Mouse (Mus musculus) embryo, embryonic 9.5 days (tissue): ENCODE results near the gene Celf6.
A peak's percentile ranks its signal among the peaks of the same experiment; 100 is the strongest.

ENCODE experiments used
- DNase-seq: peaks from one replicate; pipeline ENCODE4 v3.0.0-alpha.2; 2017; ENCODE audit errors: extremely low spot score

The Celf6 gene

GRCm38 (mm10) chr9:59577844-59578504 lies at the start of gene Celf6:
Gene Celf6 (plus strand): TSS chr9:59577917.
- peak; percentile 100 for DNase-seq

GRCm38 (mm10) chr9:59528274-59528673 lies 49.4 kb upstream of the Celf6 start:
- DNase-seq, result no peak

GRCm38 (mm10) chr9:59531645-59532044 lies 46.1 kb upstream of the Celf6 start:
- no peak for DNase-seq

GRCm38 (mm10) chr9:59533422-59533821 lies 44.3 kb upstream of the Celf6 start:
- DNase-seq, result no peak

GRCm38 (mm10) chr9:59533889-59534288 lies 43.8 kb upstream of the Celf6 start:
- no peak for DNase-seq

GRCm38 (mm10) chr9:59537651-59538050 lies 40.1 kb upstream of the Celf6 start:
- DNase-seq, result no peak

- peak; percentile 85 for DNase-seq
These were observed 38.1 kb upstream of the Celf6 start, which contains the start of the genes Hexa and Tmem202 for GRCm38 (mm10) chr9:59539441-59540137. Gene Hexa (plus strand): TSS chr9:59539540. Gene Tmem202 (minus strand): TSS chr9:59539847.

- no peak for DNase-seq
These were observed 36.1 kb upstream of the Celf6 start for GRCm38 (mm10) chr9:59541617-59542016.

- DNase-seq, result no peak
These were observed 34.9 kb upstream of the Celf6 start for GRCm38 (mm10) chr9:59542766-59543324.

- DNase-seq, result no peak
These were observed 33.0 kb upstream of the Celf6 start for GRCm38 (mm10) chr9:59544739-59545138.

GRCm38 (mm10) chr9:59547869-59548268 lies 29.8 kb upstream of the Celf6 start:
- no peak for DNase-seq

GRCm38 (mm10) chr9:59548961-59549487 lies 28.7 kb upstream of the Celf6 start:
- DNase-seq, result no peak

- no peak for DNase-seq
These were observed 27.6 kb upstream of the Celf6 start for GRCm38 (mm10) chr9:59550077-59550476.

- no peak for DNase-seq
These were observed 26.7 kb upstream of the Celf6 start for GRCm38 (mm10) chr9:59551017-59551416.

GRCm38 (mm10) chr9:59551620-59552031 lies 26.1 kb upstream of the Celf6 start:
- DNase-seq, result no peak

- no peak for DNase-seq
These were observed 25.1 kb upstream of the Celf6 start for GRCm38 (mm10) chr9:59552610-59553009.

GRCm38 (mm10) chr9:59553719-59554118 lies 24.0 kb upstream of the Celf6 start:
- no peak for DNase-seq

- peak; percentile 61 for DNase-seq
These were observed 12.1 kb upstream of the Celf6 start for GRCm38 (mm10) chr9:59565600-59565999.

GRCm38 (mm10) chr9:59567111-59567510 lies 10.6 kb upstream of the Celf6 start:
- DNase-seq, result peak; percentile 55

- no peak for DNase-seq
These were observed 5.9 kb upstream of the Celf6 start for GRCm38 (mm10) chr9:59571852-59572251.

- DNase-seq, result no peak
These were observed 316 bp upstream of the Celf6 start for GRCm38 (mm10) chr9:59577401-59577800.

- no peak for DNase-seq
These were observed 769 bp downstream of the Celf6 start for GRCm38 (mm10) chr9:59578505-59578867.

- peak; percentile 78 for DNase-seq
These were observed 7.2 kb downstream of the Celf6 start for GRCm38 (mm10) chr9:59584871-59585308.
